Mouse (Mus musculus) heart, adult 11 months (tissue): Measurements from ENCODE around the gene 9130230L23Rik.

Experiments used
- DNase-seq: peaks from one replicate; pipeline ENCODE4 v3.0.0; 2022

9130230L23Rik gene

GRCm38 (mm10) chr5:66005041-66005678 lies 1.1 kb upstream of the 9130230L23Rik start:
- peak; percentile 55 for DNase-seq

GRCm38 (mm10) chr5:66001232-66001631 lies 2.9 kb downstream of the 9130230L23Rik start:
- peak; percentile 75 for DNase-seq

- DNase-seq = peak; percentile 54
These were observed 3.4 kb downstream of the 9130230L23Rik start for GRCm38 (mm10) chr5:66000567-66001125.

GRCm38 (mm10) chr5:66000074-66000473 lies 4.0 kb downstream of the 9130230L23Rik start:
- DNase-seq = peak; percentile 80

- DNase-seq = peak; percentile 73
These were observed 5.0 kb downstream of the 9130230L23Rik start for GRCm38 (mm10) chr5:65999106-65999505.

- DNase-seq = peak; percentile 13
These were observed 6.3 kb downstream of the 9130230L23Rik start for GRCm38 (mm10) chr5:65997813-65998212.

GRCm38 (mm10) chr5:65994643-65995042 lies 9.4 kb downstream of the 9130230L23Rik start:
- no peak for DNase-seq

GRCm38 (mm10) chr5:65991191-65991590 lies 12.9 kb downstream of the 9130230L23Rik start:
- peak; percentile 49 for DNase-seq

- peak; percentile 24 for DNase-seq
These were observed 17.1 kb downstream of the 9130230L23Rik start for GRCm38 (mm10) chr5:65987004-65987403.

- DNase-seq = peak; percentile 36
These were observed 17.7 kb downstream of the 9130230L23Rik start for GRCm38 (mm10) chr5:65986426-65986825.

GRCm38 (mm10) chr5:65975731-65976130 lies 28.4 kb downstream of the 9130230L23Rik start:
- no peak for DNase-seq

GRCm38 (mm10) chr5:65973189-65973588 lies 30.9 kb downstream of the 9130230L23Rik start:
- DNase-seq = no peak

- DNase-seq = no peak
These were observed 36.1 kb downstream of the 9130230L23Rik start for GRCm38 (mm10) chr5:65968004-65968403.

- DNase-seq = no peak
These were observed 37.0 kb downstream of the 9130230L23Rik start for GRCm38 (mm10) chr5:65967091-65967490.

- peak; percentile 73 for DNase-seq
These were observed 38.3 kb downstream of the 9130230L23Rik start for GRCm38 (mm10) chr5:65965771-65966279.

- peak; percentile 79 for DNase-seq
These were observed 40.8 kb downstream of the 9130230L23Rik start for GRCm38 (mm10) chr5:65963291-65963690.

GRCm38 (mm10) chr5:65960597-65960950 lies 43.5 kb downstream of the 9130230L23Rik start:
- no peak for DNase-seq

- peak; percentile 74 for DNase-seq
These were observed 44.0 kb downstream of the 9130230L23Rik start for GRCm38 (mm10) chr5:65959893-65960596.

- peak; percentile 81 for DNase-seq
These were observed 45.5 kb downstream of the 9130230L23Rik start for GRCm38 (mm10) chr5:65958597-65958996.

GRCm38 (mm10) chr5:65956144-65957008 lies 47.7 kb downstream of the 9130230L23Rik start:
- no peak for DNase-seq

- DNase-seq = peak; percentile 98
These were observed 48.5 kb downstream of the 9130230L23Rik start for GRCm38 (mm10) chr5:65955343-65956143.
